Mouse (Mus musculus) small intestine, adult 10 weeks (tissue): ENCODE results near the gene Nudt1. TPM values are rescaled to one million over a fixed set of nuclear protein-coding genes. Genes with fewer than 3 reads are reported as not detected.

ENCODE experiments used
- polyA plus RNA-seq: library from polyadenylated mRNA; stranded (reverse); fragments of 350-450 nt; fragmentation: Illumina TruSeq; extraction: RNeasy Lipid Tissue Mini Kit (QIAGEN cat#74804); gene quantifications from one replicate; pipeline ENCODE4 v1.2.3, GENCODE M21; 2014; ENCODE audit warnings: low replicate concordance

The Nudt1 gene
- polyA plus RNA-seq, result not detected

GRCm38 (mm10) chr5:140321042-140321755 is at the start of gene Nudt1, which contains the start of gene Mad1l1:
Nudt1 (plus strand) TSS chr5:140321656.
Mad1l1 (minus strand) TSS chr5:140321552.

DNA sequence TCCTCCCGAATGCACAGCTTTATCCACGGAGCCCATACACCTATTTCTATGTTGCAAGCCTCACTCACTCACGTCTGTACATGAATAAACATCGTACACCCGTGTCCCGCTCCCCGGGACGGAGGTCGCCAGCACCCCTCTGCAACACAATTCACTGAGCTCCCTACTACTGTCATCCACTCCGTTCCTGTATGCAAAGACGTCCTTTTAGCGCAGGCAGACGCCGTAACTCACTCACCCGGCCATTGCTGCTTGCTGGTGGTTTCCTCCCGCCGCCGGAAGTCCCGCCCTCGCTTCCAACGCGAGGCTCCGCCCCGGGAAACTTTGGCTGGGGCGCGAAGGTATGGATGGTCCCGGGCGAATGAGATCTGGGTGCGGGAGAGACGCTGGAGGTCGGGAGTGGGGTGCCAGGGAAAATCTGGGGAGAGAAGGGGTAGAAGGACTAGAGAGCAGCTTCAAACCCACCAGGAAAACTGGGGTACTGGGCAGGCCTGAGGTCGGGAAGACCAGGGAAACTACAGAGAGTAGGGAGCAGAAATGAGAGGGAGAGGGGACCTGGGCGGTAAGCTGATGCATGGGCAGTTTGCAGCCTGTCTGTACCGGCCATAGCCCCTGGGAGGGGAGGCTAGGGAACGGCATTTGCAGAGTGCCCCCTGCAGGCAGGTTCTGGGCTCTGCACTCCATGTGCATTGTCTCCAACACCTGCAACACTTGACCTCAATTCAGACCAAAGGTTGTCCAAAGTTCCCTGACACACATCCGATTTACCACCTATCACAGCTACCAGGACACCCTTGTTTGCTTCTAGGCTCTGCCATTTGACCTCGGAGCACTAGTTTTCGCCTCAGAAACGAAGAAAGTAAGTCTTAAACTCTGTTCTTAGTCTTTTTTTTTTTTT is 10.4 kb downstream of the Nudt1 start, which contains the start of gene Mrm2:
Mrm2 (minus strand) TSS at position 284 of the 898 bp plus-strand sequence.

Other genes starting within 250 kb of the Nudt1 start
- gene Mad1l1, start 104 bp upstream of the Nudt1 start, polyA plus RNA-seq, result not detected
- 0.30 TPM for gene Mrm2, start 10.2 kb downstream of the Nudt1 start, polyA plus RNA-seq
- not detected for gene Snx8, start 67.6 kb downstream of the Nudt1 start, polyA plus RNA-seq
- 15.4 TPM for gene Eif3b, start 97.7 kb downstream of the Nudt1 start, polyA plus RNA-seq
- gene Gm4869, start 124.0 kb downstream of the Nudt1 start, polyA plus RNA-seq, result not detected
- not detected for gene Chst12, start 183.9 kb downstream of the Nudt1 start, polyA plus RNA-seq
- not detected for gene Grifin, start 243.4 kb downstream of the Nudt1 start, polyA plus RNA-seq